Mouse (Mus musculus) adrenal gland, postnatal 14 days (tissue): Measurements from ENCODE around the gene Tacstd2. TPM values are rescaled to one million over a fixed set of nuclear protein-coding genes. Genes with fewer than 3 reads are reported as not detected.
A peak's percentile ranks its signal among the peaks of the same experiment; 100 is the strongest.
"Not testable (repeated sequence)": the region's sequence is repeated elsewhere in the genome, so short reads cannot be mapped to it uniquely, and the experiment has no call there.

Source experiments
- DNase-seq: peaks from one replicate; pipeline ENCODE4 v3.0.0; 2021; ENCODE audit warnings: mixed read lengths
- long read RNA-seq, 2 experiments: library from polyadenylated mRNA; stranded (forward); transcript quantifications; one replicate each; pipeline ENCODE4 v2.0.0; 2021
- total RNA-seq: library from RNA; stranded (reverse); gene quantifications from 2 replicates; pipeline ENCODE4 v1.2.3, GENCODE M21; 2021

Gene Tacstd2
- 0.23 TPM in 1 of 2 replicates, not detected in the other for total RNA-seq
- long read RNA-seq, experiment 1: 0 reads
- long read RNA-seq, experiment 2: 0 reads

DNA sequence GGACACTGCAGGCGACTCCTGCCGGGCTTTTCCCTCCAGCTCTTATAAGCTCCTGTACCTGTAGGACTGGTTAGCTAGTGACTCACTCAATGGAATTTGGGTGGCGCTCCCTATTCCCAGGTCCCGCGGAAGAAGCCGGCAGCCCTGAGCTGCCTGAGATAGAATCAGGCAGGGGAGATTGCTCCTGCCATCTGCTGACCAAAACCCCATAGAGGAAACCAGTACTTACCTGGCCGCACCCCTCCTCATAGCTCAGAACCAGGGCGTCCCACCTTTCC is at the start of gene Tacstd2:
Gene Tacstd2 (minus strand): TSS at position 20 of the 278 bp plus-strand sequence.
- no peak for DNase-seq

DNA sequence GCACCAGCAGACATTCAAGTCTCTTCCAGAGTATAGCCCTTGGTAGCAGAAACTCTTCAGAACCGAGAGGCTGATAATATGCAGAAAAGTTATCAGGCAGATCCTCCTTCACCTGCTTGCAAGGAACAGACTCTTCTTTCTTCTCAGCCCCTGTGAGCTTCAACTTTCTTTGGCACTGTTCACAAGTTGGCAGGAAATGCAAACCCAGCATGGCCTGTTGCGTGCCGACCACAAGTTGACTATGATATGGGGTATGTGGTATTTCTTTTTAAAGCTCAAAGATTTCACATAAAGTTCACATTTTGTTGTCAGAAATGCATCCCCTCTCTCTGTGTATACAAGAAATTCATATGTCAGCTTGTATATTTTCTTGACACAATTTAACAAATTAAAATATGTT is 30.7 kb upstream of the Tacstd2 start:
- no peak for DNase-seq

DNA sequence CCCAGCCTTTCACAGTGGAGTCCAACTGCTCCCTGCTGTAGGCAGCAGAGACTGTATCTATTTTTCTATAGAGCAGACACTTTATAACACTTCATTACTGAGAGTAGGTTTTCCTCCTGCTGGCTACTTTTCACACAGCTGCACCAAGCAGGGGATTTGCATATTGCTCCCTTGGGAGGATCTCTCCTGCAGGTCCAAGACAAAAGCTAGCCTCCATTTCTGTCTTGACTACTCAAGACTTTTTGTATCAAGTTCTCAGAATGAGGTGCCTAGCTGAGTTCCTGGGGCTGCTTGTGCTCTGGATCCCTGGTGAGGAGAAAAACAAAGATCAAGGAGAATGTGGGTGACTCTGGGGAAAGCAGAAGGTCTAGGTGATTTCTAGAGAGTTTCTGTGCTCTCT is 19.8 kb upstream of the Tacstd2 start:
- DNase-seq: no peak

GRCm38 (mm10) chr6:67549550-67549949 is 14.0 kb upstream of the Tacstd2 start:
- peak; percentile 26 for DNase-seq

DNA sequence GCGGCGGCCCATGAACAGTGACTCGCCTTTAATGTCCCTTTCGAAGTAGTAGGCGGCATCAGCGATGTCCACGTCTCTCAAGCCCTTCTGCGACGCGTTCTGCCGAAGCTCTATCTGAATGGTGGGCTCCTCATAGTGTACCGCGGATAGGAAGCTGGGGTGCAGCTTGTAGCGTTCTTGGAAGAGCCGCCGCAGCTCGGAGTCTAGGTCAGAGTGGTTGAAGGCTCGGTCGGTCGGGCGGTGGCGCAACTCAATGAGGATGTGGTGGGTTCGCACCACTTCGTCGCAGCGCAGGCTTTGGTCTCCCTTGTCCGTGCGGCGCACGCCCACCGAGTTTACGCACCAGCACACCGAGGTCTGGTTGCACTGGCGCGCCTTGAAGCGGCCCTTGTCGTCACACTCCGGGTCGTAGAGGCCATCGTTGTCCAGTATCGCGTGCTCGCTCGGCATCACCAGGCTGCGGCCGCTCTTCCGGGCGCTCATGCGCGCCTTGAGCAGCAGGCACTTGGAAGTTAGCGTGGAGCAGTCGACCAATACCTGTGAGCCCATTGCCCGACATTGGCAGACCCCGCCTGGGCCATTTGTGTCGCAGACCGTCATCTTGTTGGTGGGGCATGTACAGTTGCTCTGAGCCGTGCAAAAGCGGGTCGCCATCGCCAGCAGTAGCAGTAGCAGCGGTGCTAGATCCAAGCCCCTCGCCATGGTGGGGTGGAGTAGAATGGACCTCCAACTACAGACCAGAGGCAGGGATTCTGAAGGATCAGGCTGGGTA is 405 bp downstream of the Tacstd2 start:
- no peak for DNase-seq

DNA sequence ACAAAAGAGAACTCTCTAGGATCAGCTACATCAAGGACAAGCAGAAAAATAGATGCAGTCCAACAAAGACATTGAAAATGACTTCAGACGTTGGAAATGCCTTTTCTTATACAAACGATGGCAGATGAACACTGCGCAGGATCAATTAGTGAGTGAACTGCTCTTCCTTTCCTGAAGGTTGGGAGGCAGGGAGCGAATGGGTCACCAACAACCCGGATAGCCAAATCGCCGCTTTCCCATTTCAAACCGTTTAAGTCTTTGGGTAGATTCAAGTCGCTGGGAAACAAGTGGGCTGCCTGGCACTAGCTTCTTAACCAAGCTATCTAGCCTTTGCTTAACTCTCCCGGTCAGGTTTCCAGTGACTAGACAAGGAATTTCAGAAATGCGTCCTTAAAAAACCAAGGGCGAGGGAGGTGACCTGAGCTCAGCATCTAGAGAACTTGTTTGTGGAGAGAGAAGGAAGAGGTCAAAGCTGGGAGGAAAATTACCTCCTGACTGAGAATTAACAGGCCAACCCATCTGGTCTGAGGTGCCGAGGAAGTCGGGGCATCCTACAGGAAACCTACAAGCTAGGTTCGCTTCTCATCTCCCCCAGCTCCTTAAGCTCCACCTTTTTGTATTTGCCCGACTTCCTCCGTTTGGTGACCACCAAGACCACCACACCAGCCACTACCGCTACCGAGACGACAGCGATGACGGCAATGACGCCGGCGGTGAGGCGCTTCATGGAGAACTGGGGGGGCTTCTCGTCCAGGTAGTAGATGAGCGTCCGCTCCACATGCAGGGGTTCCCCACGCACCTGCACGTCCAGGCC is 1.2 kb downstream of the Tacstd2 start:
- no peak for DNase-seq

- peak; percentile 9 for DNase-seq
Observed at GRCm38 (mm10) chr6:67532665-67533440, 2.7 kb downstream of the Tacstd2 start.

GRCm38 (mm10) chr6:67531822-67532162 is 3.8 kb downstream of the Tacstd2 start:
- DNase-seq: no peak

- no peak for DNase-seq
Observed at GRCm38 (mm10) chr6:67530992-67531821, 4.4 kb downstream of the Tacstd2 start.

DNA sequence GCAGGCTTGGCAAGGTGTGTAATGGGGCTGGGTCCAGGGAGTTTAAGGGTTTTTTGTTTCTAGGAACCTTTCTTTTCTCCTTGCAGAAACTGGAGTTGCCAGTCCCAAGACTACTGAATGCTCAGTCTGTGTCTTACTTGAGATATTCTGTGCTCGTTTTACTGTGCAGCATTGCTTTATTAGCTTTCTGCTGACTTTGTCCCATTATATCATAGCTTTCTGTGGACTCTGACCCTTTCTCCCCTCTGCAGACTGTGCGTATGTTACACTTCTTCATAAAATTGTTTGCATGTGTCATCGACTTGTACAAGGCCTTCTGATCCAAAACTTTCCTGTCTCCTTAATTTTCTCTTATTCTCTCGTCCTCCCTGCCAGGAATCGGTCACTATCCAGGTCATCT is 9.2 kb downstream of the Tacstd2 start:
- DNase-seq: no peak

DNA sequence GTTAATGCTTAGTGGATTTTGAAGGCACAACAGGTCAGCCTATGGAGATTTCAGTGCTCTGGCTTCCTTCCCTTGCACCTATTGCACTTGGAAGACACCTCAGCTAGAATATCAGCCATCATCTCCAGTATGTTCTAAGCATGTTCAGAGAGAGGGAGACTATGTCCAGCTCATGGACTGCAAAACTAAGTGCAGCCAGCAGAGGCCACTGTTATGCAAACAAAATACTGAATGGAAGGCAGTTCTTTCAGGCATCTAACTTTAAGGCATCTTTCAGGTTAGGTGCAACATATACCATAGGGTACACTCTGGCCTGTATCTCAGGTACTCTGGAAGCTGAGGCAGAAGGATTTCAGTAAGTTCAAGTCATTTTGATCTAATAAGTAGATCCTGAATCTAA is 24.8 kb downstream of the Tacstd2 start:
- peak; percentile 33 for DNase-seq

- not testable (repeated sequence) for DNase-seq
Observed at GRCm38 (mm10) chr6:67501938-67502337, 33.7 kb downstream of the Tacstd2 start.

DNA sequence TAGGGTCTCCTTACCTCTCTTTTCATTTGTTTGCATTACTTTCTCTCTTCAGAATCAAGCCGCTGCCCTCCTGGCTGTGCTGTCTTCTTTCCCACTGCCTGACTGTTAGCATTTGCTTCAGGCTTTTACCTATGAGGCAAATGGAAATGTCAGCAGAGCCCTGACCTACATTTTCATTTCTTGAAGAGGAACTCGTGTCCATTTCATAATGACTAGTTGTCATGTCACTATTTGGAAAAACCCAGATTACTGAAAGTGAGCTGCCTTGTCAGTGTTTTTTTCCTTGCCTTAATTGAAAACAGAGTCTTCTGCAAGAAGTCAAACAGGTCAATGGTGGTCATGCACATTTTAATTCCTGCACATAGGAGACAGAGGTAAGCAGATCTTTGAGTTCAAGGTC is 43.8 kb downstream of the Tacstd2 start, which contains the start of gene Il23r:
Gene Il23r (minus strand): TSS at position 101 of the 400 bp plus-strand sequence.
- peak; percentile 7 for DNase-seq

Other genes starting within 250 kb of the Tacstd2 start
- 0.11 and 0.23 TPM in 2 replicates for gene Il12rb2, start 159.6 kb downstream of the Tacstd2 start, total RNA-seq
- gene Il23r, start 43.9 kb downstream of the Tacstd2 start, total RNA-seq: 2.0 and 4.7 TPM in 2 replicates